Mouse (Mus musculus) G1E (cell line): ENCODE data around the gene Nmur1.

ENCODE experiments used
- CTCF ChIP-seq: IDR thresholded peaks from 2 replicates; pipeline ENCODE4 v1.5.1; 2012; ENCODE audit warnings: low read depth, low read length, inconsistent platforms, mixed read lengths
- GATA1 ChIP-seq: IDR thresholded peaks from 2 replicates; pipeline ENCODE4 v1.6.1; 2012; ENCODE audit warnings: borderline replicate concordance, low read length, inconsistent platforms, mixed read lengths

- TF ChIP-seq GATA1 (no peak), CTCF (no peak)
Measured at GRCm38 (mm10) chr1:86347716-86348045, 78.3 kb downstream of the Nmur1 start.
